Mouse (Mus musculus): ENCODE data around the gene Slc29a3.

- TF ChIP-seq POLR2A (IDR thresholded peaks at IDR 0.05; ENCODE audit: insufficient read length, low read depth) = no peak
- no peak for TF ChIP-seq SRF (IDR thresholded peaks at IDR 0.05; ENCODE audit: control insufficient read depth, insufficient read length, low read depth)
- no peak for TF ChIP-seq USF1 (IDR thresholded peaks at IDR 0.05; ENCODE audit: low read depth)
- no peak for TF ChIP-seq MAX (IDR thresholded peaks at IDR 0.05; ENCODE audit: low read depth)
- TF ChIP-seq POLR2AphosphoS2 (IDR thresholded peaks at IDR 0.05; ENCODE audit: insufficient read length, low read depth) = no peak
Measured at GRCm38 (mm10) chr10:60732397-60732861, 20.2 kb downstream of the Slc29a3 start.

Data from myocyte (in vitro differentiated cells).